Mouse (Mus musculus) heart, embryonic 10.5 days (tissue): ENCODE results near the gene Myh7. TPM values are rescaled to one million over a fixed set of nuclear protein-coding genes. Genes with fewer than 3 reads are reported as not detected.
A peak's percentile ranks its signal among the peaks of the same experiment; 100 is the strongest.
"Not testable (repeated sequence)": the region's sequence is repeated elsewhere in the genome, so short reads cannot be mapped to it uniquely, and the experiment has no call there.

ENCODE experiments used
- DNase-seq: peaks from one replicate; pipeline ENCODE4 v3.0.0-alpha.2; 2017; ENCODE audit warnings: low spot score
- H3K27ac ChIP-seq: fragments of 300-500 bp; sonication (generic); 2 replicates; pipeline ENCODE4 v1.5.1; 2016; ENCODE audit warnings: mild to moderate bottlenecking
- H3K27me3 ChIP-seq: fragments of 300-500 bp; sonication (generic); 2 replicates; pipeline ENCODE4 v1.6.1; 2016; ENCODE audit warnings: mild to moderate bottlenecking; ENCODE audit not compliant: poor library complexity, insufficient read depth, severe bottlenecking
- H3K36me3 ChIP-seq: fragments of 300-500 bp; sonication (generic); 2 replicates; pipeline ENCODE4 v1.6.1; 2016; ENCODE audit warnings: mild to moderate bottlenecking, moderate library complexity
- H3K4me1 ChIP-seq: fragments of 300-500 bp; sonication (generic); 2 replicates; pipeline ENCODE4 v1.6.1; 2016; ENCODE audit warnings: mild to moderate bottlenecking
- H3K4me3 ChIP-seq: fragments of 300-500 bp; sonication (generic); 2 replicates; pipeline ENCODE4 v1.5.1; 2016; ENCODE audit warnings: mild to moderate bottlenecking, moderate library complexity
- H3K9me3 ChIP-seq: fragments of 300-500 bp; sonication (generic); 2 replicates; pipeline ENCODE4 v1.6.1; 2016; ENCODE audit warnings: mild to moderate bottlenecking, moderate library complexity
- WGBS: fragments of 180-500 bp; shearing (Covaris S2); methylation state at CpG from one replicate; pipeline ENCODE4 v1.1.7; 2016; 5-methylcytosine and 5-hydroxymethylcytosine counted together
- polyA plus RNA-seq: library from polyadenylated mRNA; unstranded; fragments of >200 nt; fragmentation: Nextera tagmentation; extraction: Ambion mirVana; gene quantifications from 2 replicates; pipeline ENCODE4 v1.2.1, GENCODE M21; 2016

Gene Myh7
- polyA plus RNA-seq, 1 experiment from 2014 or later = 2,022 TPM

DNA sequence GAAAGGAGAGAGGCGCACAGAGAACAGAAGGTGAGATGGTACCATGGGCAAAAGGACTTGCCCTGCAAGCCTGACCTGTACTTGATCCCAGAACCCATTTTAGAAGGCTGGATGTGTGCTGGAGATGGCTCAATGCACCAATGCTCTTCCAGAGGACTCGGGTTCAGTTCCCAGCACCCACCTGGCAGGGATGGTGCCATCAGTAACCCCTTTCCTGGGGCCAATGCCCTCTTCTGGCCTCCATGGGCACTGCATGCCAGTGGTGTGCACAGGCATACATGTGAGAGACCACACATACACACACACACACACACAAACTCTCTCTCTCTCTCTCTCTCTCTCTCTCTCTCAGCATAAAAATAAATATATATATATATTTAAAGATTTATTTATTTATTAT, 7.0 kb upstream of the Myh7 start:
- H3K36me3 ChIP-seq = peaks cover 7% of the 10 kb centered on the region
- H3K4me1 ChIP-seq = peaks cover 77% of the 10 kb centered on the region
- peak overlapping the region; percentile 79; the same call in 1 of the 2 replicates for H3K27ac ChIP-seq
- H3K4me3 ChIP-seq = no peak overlapping the region
- DNase-seq = no peak
- no peaks in the 10 kb centered on the region; the same call in 1 of the 2 replicates for H3K9me3 ChIP-seq
- H3K27me3 ChIP-seq = no peaks in the 10 kb centered on the region
- WGBS = 96% methylated on average over 2 of the region's 2 CpGs

DNA sequence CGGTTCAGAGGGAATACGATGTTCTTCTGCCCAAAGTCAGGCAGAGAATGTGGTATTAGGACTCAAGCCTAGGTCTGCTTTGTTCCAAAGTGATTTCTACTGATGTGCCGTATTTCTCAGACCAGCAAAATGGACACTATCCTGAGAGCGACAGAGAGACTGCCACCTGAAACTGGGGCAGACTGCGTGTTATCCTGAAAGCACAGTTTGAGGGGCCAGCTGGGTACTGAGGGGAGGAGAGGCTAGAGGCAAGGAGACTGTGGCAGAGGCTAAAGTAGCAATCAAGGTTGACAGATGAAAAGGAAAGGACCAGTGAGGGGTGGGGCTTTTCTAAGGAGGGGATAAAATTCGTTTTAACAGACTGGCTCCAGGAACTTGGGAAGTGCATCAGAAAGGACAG, 6.4 kb upstream of the Myh7 start:
- no peak for DNase-seq
- H3K27me3 ChIP-seq = no peaks in the 10 kb centered on the region
- H3K36me3 ChIP-seq = peaks cover 7% of the 10 kb centered on the region
- 76% methylated on average over 6 of the region's 6 CpGs for WGBS
- H3K4me3 ChIP-seq = no peak overlapping the region
- peak overlapping the region; percentile 79 for H3K27ac ChIP-seq
- H3K9me3 ChIP-seq = no peaks in the 10 kb centered on the region; the same call in 1 of the 2 replicates
- peaks cover 80% of the 10 kb centered on the region for H3K4me1 ChIP-seq

DNA sequence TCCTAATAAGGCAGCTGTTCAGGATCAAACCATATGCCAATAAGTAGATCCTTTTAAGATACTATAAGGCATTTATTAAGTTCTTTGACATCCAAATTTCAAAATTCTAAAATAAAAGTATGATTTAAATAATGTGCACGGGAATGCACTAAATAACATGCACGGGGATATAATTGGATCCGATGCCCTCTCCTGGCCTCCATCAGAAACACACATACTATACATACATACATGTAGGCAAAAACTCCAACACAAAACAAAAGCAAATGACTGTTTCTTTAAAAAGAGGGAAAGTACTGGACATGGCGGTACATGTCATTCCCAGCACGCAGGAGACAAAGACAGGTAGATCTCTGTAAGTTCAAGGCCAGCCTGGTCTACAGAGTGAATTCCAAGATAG, 5.4 kb upstream of the Myh7 start:
- Histone ChIP-seq H3K4me1 (peaks cover 80% of the 10 kb centered on the region), H3K27ac (peak overlapping the region; percentile 79; the same call in 1 of the 2 replicates)
- WGBS = 83% methylated on average over 5 of the region's 5 CpGs
- not testable (repeated sequence) for H3K9me3 ChIP-seq, H3K27me3 ChIP-seq, DNase-seq, H3K36me3 ChIP-seq, H3K4me3 ChIP-seq

DNA sequence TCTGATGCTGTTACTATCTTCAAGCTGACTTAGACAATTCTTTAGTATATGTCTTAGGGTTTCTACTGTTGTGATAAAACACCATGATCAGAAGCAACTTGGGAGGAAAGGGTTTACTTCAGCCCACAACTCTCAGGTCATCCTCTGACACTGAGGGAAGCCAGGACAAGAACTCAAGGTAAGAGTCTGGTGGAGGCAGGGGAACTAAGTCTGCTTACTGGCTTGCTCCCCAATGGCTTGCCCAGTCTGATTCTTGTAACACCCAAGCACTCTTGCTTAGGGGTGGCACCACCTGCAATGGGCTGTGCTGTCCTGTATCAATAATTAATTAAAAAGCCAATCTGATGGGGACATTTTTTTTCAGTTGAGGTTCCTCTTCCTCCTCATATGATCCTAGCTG, 4.3 kb upstream of the Myh7 start:
- peaks cover 80% of the 10 kb centered on the region for H3K4me1 ChIP-seq
- H3K27me3 ChIP-seq = no peaks in the 10 kb centered on the region

DNA sequence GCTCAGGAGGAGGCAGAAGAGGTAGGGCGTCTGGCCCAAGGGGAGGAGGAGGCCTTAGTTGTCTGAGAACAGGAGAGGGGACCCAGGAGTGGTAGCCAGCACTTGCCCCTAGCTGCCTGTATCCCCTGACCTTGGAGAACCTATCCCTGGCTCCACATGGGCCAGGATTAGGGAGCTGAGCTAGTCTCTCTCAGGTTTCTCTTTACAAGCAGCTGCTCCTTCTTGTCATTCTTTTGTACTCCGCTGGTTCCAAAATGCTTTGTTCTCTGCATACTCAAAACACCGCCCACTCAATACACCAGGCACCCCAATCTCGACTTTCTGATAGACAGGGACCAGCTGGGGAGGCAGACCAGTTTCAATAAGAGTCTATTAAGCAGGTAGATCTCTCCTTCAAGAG, 2.9 kb upstream of the Myh7 start:
- Histone ChIP-seq H3K27ac (peak overlapping the region; percentile 94), H3K4me3 (peak overlapping the region; percentile 56), H3K36me3 (peaks cover 20% of the 10 kb centered on the region), H3K4me1 (peaks cover 76% of the 10 kb centered on the region), H3K9me3 (no peaks in the 10 kb centered on the region; the same call in 1 of the 2 replicates), H3K27me3 (no peaks in the 10 kb centered on the region)
- 35% methylated on average over 4 of the region's 4 CpGs for WGBS
- DNase-seq = no peak

More for the DNA sequence above, 4.3 kb upstream of the Myh7 start:
- Histone ChIP-seq H3K9me3 (no peaks in the 10 kb centered on the region; the same call in 1 of the 2 replicates), H3K4me3 (0 out of 2 replicates have a peak overlapping the region, but pooled peaks have one; percentile 1), H3K36me3 (peaks cover 7% of the 10 kb centered on the region), H3K27ac (peak overlapping the region; percentile 94; the same call in 1 of the 2 replicates)
- no peak for DNase-seq

DNA sequence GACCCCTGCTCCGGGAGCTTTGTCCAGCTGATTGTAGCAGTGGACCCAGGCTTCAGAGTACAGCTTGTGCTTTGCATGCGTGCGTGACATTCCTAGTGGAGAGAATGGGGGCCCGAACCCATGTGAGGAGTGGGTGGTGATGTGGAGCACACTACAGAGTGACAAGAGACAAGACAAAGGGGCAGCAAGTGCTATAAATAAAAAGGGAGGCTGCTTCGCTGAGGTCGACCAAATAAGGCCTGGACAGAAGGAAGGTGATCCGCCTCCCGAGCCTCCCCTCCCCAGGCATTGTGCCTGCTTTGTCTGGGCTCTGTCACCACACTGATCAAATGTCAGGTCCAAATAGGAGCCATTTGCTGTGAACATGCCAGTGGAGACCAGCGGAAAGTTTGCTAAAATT, 2.4 kb upstream of the Myh7 start:
- H3K27me3 ChIP-seq = no peaks in the 10 kb centered on the region
- H3K36me3 ChIP-seq = peaks cover 25% of the 10 kb centered on the region
- peak overlapping the region; percentile 94 for H3K27ac ChIP-seq
- WGBS = 29% methylated on average over 9 of the region's 9 CpGs
- peaks cover 72% of the 10 kb centered on the region for H3K4me1 ChIP-seq
- H3K4me3 ChIP-seq = peak overlapping the region; percentile 56
- H3K9me3 ChIP-seq = no peaks in the 10 kb centered on the region; the same call in 1 of the 2 replicates
- peak; percentile 95 for DNase-seq

DNA sequence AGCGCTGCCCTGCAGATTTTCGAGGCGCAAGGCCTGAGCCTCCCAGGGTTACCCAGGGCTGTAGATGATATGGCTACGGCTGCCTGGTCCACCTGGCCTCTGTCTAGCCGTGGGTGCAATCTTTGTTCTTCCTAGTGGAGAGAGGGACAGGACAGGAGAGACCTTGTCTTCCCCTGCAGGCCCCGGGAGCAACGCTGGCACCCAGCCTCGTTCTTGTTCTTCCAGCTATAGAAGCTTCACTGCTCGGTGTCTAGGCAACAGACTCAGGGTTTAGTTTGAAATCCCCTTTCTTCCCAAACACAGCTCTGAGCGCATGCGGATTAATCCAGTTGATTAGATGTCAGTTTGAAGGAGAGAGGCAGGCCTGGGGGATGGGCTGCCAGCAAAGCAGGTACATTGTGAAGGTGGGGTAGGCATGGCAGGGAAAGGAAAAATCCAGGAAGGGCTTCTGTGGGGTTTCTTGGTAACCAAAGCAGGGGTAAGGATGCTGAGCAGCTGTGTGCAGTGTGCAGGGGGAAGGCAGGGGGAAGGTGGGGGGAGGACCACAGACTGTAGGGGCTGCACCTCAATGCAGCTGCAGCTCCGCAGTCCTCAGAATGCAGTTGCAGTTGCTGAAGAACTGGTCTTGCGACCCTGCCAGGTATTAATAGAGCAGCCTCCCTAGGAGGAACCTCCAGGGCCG, 1.2 kb upstream of the Myh7 start:
- peaks cover 28% of the 10 kb centered on the region for H3K36me3 ChIP-seq
- no peaks in the 10 kb centered on the region for H3K9me3 ChIP-seq
- peak overlapping the region; percentile 56 for H3K4me3 ChIP-seq
- 37% methylated on average over 14 of the region's 14 CpGs for WGBS
- peak overlapping the region; percentile 94 for H3K27ac ChIP-seq
- H3K27me3 ChIP-seq = no peaks in the 10 kb centered on the region
- H3K4me1 ChIP-seq = peaks cover 66% of the 10 kb centered on the region
- no peak for DNase-seq

DNA sequence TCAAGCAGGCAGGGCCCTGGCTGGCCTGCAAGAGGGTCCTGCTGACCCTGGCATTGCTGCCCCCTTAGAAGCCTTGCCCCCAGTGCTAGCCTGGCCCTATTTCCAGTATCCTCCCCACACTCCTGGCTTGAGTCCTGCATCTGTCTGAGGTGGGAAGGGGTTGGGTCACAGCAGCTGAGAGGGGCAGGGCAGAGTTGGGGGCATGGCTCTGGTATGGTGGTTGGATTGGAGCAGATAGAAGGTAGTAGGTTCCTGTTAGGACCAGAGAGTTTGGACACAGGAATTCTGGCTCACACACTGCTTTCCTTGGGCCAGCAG, 402 bp upstream of the Myh7 start:
- H3K9me3 ChIP-seq = no peaks in the 10 kb centered on the region
- peaks cover 36% of the 10 kb centered on the region for H3K36me3 ChIP-seq
- peak overlapping the region; percentile 94 for H3K27ac ChIP-seq
- H3K27me3 ChIP-seq = no peaks in the 10 kb centered on the region
- DNase-seq = no peak
- peak overlapping the region; percentile 56 for H3K4me3 ChIP-seq
- H3K4me1 ChIP-seq = peaks cover 68% of the 10 kb centered on the region

DNA sequence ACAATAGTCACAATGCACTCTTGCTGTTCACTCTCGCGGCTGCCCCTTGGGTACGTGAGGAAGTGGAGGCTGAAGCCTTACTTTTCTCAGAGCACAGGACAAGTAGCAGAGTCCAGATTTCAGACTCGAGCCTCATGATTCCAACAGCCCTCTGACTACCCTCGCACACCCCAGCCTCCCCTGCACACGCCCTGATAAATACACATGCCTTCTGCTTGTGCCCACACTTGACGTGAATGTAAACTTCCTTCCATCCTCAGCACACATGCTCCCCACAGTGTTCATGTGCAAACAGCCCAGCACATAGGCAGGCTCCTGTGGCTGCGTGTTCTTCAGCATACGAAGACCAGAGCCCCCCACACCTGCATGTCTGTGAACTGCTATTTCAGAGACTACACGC, 790 bp downstream of the Myh7 start:
- H3K36me3 ChIP-seq = peaks cover 46% of the 10 kb centered on the region
- peak overlapping the region; percentile 94 for H3K27ac ChIP-seq
- no peak for DNase-seq
- H3K4me3 ChIP-seq = peak overlapping the region; percentile 56
- no peaks in the 10 kb centered on the region for H3K9me3 ChIP-seq
- peaks cover 68% of the 10 kb centered on the region for H3K4me1 ChIP-seq
- 45% methylated on average over 10 of the region's 10 CpGs for WGBS
- H3K27me3 ChIP-seq = no peaks in the 10 kb centered on the region

DNA sequence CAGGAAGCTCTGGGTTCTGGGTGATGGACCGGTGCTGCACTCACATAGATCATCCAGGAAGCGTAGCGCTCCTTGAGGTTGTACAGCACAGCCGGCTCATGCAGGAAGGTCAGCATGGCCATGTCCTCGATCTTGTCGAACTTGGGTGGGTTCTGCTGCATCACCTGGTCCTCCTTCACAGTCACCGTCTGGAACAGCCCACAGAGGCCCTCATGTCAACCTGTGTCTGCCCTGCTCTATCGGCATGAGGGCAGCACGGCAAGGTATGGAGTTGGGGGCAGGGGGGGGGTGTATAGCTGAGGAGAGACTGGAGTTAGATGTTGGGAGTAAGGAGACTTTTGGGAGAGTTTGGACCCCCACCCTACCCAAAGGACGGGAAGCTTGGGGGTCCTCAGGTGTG, 2.2 kb downstream of the Myh7 start:
- Histone ChIP-seq H3K4me3 (peak overlapping the region; percentile 56), H3K4me1 (peaks cover 53% of the 10 kb centered on the region), H3K27ac (peak overlapping the region; percentile 94), H3K9me3 (no peaks in the 10 kb centered on the region), H3K36me3 (peaks cover 59% of the 10 kb centered on the region), H3K27me3 (no peaks in the 10 kb centered on the region)
- DNase-seq = peak; percentile 75
- 66% methylated on average over 10 of the region's 10 CpGs for WGBS

DNA sequence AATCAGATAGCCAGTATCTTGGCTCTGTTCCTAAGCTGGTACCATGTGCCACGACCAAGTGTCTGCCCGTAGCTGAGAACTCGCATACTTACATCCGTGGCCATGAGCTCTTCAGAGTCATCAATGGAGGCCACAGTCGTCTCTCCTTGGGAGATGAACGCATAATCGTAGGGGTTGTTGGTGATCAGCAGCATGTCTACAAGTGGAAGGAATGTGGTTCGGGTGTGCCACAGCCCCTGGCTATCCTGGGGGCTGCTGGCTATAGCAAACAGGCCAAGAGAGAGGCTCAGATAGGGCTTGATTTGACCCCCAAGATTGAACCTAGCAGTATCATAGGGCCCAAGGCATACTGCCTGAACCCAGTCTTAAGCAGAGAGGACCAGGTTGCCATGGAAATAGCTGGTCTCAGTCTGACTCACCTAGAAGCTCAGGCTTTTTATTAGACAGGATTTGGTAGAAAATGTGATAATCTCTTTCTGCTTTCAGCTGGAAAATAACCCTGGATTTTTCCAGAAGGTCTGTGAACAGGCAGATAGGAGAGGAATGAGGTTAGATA, 4.5 kb downstream of the Myh7 start:
- peaks cover 77% of the 10 kb centered on the region for H3K36me3 ChIP-seq
- H3K27ac ChIP-seq = peak overlapping the region; percentile 94
- no peaks in the 10 kb centered on the region for H3K9me3 ChIP-seq
- WGBS = 69% methylated on average over 8 of the region's 8 CpGs
- DNase-seq = peak; percentile 61
- peaks cover 33% of the 10 kb centered on the region for H3K4me1 ChIP-seq
- no peaks in the 10 kb centered on the region for H3K27me3 ChIP-seq
- H3K4me3 ChIP-seq = peak overlapping the region; percentile 56

DNA sequence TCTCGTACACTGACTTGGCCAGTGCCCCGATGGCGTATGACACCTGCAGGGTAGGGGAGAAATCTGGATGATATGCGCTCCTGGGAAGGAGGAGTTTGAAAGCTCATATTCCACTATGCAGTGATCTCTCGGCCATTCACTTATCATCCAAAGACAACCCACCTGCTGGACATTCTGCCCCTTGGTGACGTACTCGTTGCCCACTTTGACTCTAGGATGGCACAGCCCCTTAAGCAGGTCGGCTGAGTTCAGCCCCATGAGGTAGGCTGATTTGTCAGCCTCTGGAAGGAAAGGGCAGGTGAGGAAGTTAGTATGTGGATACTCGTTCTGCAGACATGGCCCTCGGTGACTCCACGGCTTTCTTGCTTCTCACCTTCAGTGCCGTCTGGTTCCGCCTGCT, 5.5 kb downstream of the Myh7 start:
- no peaks in the 10 kb centered on the region for H3K27me3 ChIP-seq
- DNase-seq = peak; percentile 75
- peak overlapping the region; percentile 56 for H3K4me3 ChIP-seq
- peaks cover 87% of the 10 kb centered on the region for H3K36me3 ChIP-seq
- peaks cover 22% of the 10 kb centered on the region; the same call in 1 of the 2 replicates for H3K4me1 ChIP-seq
- H3K27ac ChIP-seq = peak overlapping the region; percentile 94
- H3K9me3 ChIP-seq = no peaks in the 10 kb centered on the region
- 76% methylated on average over 13 of the region's 13 CpGs for WGBS

DNA sequence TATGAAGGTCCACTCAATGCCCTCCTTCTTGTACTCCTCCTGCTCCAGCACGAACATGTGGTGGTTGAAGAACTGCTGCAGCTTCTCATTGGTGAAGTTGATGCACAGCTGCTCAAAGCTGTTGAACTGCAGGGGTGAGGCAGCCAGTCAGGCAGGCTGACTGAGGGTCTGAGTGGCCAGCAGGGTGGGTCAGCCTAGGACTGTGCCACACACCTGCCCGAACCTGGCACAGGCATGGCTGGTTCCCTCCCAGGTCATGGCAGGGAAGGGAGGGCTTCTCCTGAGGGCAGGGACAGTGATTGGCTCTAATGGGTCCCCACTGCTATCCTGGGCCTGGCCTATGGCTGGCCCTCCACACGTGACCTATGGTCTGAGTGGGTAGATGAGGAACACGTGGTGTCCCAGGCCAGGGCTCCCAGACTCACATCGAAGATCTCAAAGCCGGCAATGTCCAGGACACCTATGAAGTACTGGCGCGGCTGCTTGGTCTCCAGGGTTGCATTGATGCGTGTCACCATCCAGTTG, 6.0 kb downstream of the Myh7 start:
- peak overlapping the region; percentile 56 for H3K4me3 ChIP-seq

More for the DNA sequence above, 6.0 kb downstream of the Myh7 start:
- not testable (repeated sequence) for H3K9me3 ChIP-seq, H3K27me3 ChIP-seq, DNase-seq
- Histone ChIP-seq H3K36me3 (peaks cover 91% of the 10 kb centered on the region), H3K4me1 (0 out of 2 replicates have a peak, but pooled peaks cover 18% of the 10 kb centered on the region), H3K27ac (peak overlapping the region; percentile 94)
- WGBS = 77% methylated on average over 9 of the region's 9 CpGs
